8 mouse cellular contexts compared by ENCODE assay signal in genomic region chr17:26200831-26201705, GRCm38 (mm10). TPM values are rescaled to one million over a fixed set of nuclear protein-coding genes. Genes with fewer than 3 reads are reported as not detected.
DNase-seq lines count a peak whose midpoint lies in the region; ATAC-seq and TF ChIP-seq lines count a peak whose summit lies in the region.

No protein-coding gene starts in this region.

- H3K4me3 ChIP-seq in E14TG2a.4 (replicated peaks; ENCODE audit: low read length): peak overlapping the region; percentile 84

- ATAC-seq in megakaryocyte progenitor cell, adult 5-6 weeks (replicated peaks; ENCODE audit: poor library complexity): peak; percentile 31; the same call in 1 of the 2 replicates

- H3K27me3 ChIP-seq in E14TG2a.4 (ENCODE audit: insufficient read depth, low read length): peaks cover 67% of the 10 kb centered on the region
- no peaks in the 10 kb centered on the region for H3K27me3 ChIP-seq in splenic B cell, adult 2 months (ENCODE audit: control insufficient read depth, insufficient read depth, low read length, poor library complexity, severe bottlenecking)

- intact Hi-C loops in gastrocnemius, postnatal 14 days (cut with DNase I; ENCODE audit: low total_unique reads): no loop called here

- peaks cover 35% of the 10 kb centered on the region for H3K36me3 ChIP-seq in E14TG2a.4 (ENCODE audit: insufficient read depth, low read length)
- no peaks in the 10 kb centered on the region for H3K36me3 ChIP-seq in splenic B cell, adult 2 months (ENCODE audit: control insufficient read depth, insufficient read depth, low read length, poor library complexity, severe bottlenecking)

- no peak for TF ChIP-seq CTCF in E14TG2a.4 (conservative IDR thresholded peaks at IDR 0.05; ENCODE audit: low read length)

- peak; percentile 38 for DNase-seq in gastrocnemius, postnatal 10 days
- no peak for DNase-seq in gastrocnemius, postnatal 14 days
- DNase-seq in embryo, embryonic 10 days (ENCODE audit: low spot score): peak; percentile 22
- peak; percentile 39 for DNase-seq in induced T-regulatory cell, adult 2 months (ENCODE audit: low read depth)
- DNase-seq in splenic B cell, adult 2 months (ENCODE audit: low read depth, low spot score): peak; percentile 32
- no peak for DNase-seq in frontal cortex, postnatal 25 days (ENCODE audit: low spot score in 2 of 2)

- peaks cover 58% of the 10 kb centered on the region for H3K4me1 ChIP-seq in E14TG2a.4 (replicated peaks; ENCODE audit: low read depth, low read length)

- H3K9me3 ChIP-seq in E14TG2a.4 (ENCODE audit: low read length): no peaks in the 10 kb centered on the region

RNA-seq across cellular contexts. Expression of gene Rgs11, which starts 1.7 kb away (rescaled TPM):
- total RNA-seq in gastrocnemius, postnatal 10 days (2021): 1 to 10 TPM in 1 of 2 experiments, under 1 TPM in 1; 0.94 to 1.9 TPM
- 1 to 10 TPM in 1 of 2 experiments, under 1 TPM in 1; 0.47 to 1.5 TPM for total RNA-seq in gastrocnemius, postnatal 14 days (2021)
- 0.42 TPM in 1 of 2 replicates, not detected in the other for total RNA-seq in megakaryocyte progenitor cell, adult 5-6 weeks (2015)
- total RNA-seq in megakaryocyte progenitor cell, adult 5-6 weeks (2017): 0.33 TPM in 1 of 2 replicates, not detected in the other

RNA-seq across cellular contexts. Expression of gene Pdia2, which starts 2.2 kb away (rescaled TPM):
- total RNA-seq in gastrocnemius, postnatal 10 days (2021): under 1 TPM in 1 of 2 experiments, not detected in 1; 0.16 TPM
- total RNA-seq in gastrocnemius, postnatal 14 days (2021): not detected
- total RNA-seq in megakaryocyte progenitor cell, adult 5-6 weeks (2015): 0.42 and 2.4 TPM in 2 replicates
- 3.6 and 3.9 TPM in 2 replicates for total RNA-seq in megakaryocyte progenitor cell, adult 5-6 weeks (2017)

RNA-seq across cellular contexts. Expression of gene Arhgdig, which starts 6.5 kb away (rescaled TPM):
- total RNA-seq in gastrocnemius, postnatal 10 days (2021): 1 to 10 TPM; 3.5 to 4.8 TPM
- 1 to 10 TPM; 2.2 to 5.1 TPM for total RNA-seq in gastrocnemius, postnatal 14 days (2021)
- 0.44 and 0.74 TPM in 2 replicates for total RNA-seq in megakaryocyte progenitor cell, adult 5-6 weeks (2015)
- total RNA-seq in megakaryocyte progenitor cell, adult 5-6 weeks (2017): 0.96 TPM in 1 of 2 replicates, not detected in the other

RNA-seq across cellular contexts. Expression of gene Fam234a, which starts 43.0 kb away (rescaled TPM):
- total RNA-seq in gastrocnemius, postnatal 10 days (2021): 10 to 100 TPM; 45.8 to 59.0 TPM
- total RNA-seq in gastrocnemius, postnatal 14 days (2021): 10 to 100 TPM; 47.8 to 62.8 TPM
- total RNA-seq in megakaryocyte progenitor cell, adult 5-6 weeks (2015): 5.1 and 5.5 TPM in 2 replicates
- 4.6 and 6.4 TPM in 2 replicates for total RNA-seq in megakaryocyte progenitor cell, adult 5-6 weeks (2017)

RNA-seq across cellular contexts. Expression of gene Luc7l, which starts 51.6 kb away (rescaled TPM):
- 10 to 100 TPM; 18.5 to 30.0 TPM for total RNA-seq in gastrocnemius, postnatal 10 days (2021)
- 10 to 100 TPM; 14.0 to 15.4 TPM for total RNA-seq in gastrocnemius, postnatal 14 days (2021)
- total RNA-seq in megakaryocyte progenitor cell, adult 5-6 weeks (2015): 68.1 and 69.9 TPM in 2 replicates
- 100 and 126 TPM in 2 replicates for total RNA-seq in megakaryocyte progenitor cell, adult 5-6 weeks (2017)

Comparison
In these comparisons a context has a peak if more than half of its experiments do, and no peak if none do; other contexts are left out.
1. DNase-seq: peak in gastrocnemius, postnatal 10 days (single experiment), embryo, embryonic 10 days (single experiment), induced T-regulatory cell, adult 2 months (single experiment) and splenic B cell, adult 2 months (single experiment); none in gastrocnemius, postnatal 14 days (single experiment) and frontal cortex, postnatal 25 days (0 of 2).